ENCODE assay signal across 12 mouse cellular contexts in the genomic region with DNA sequence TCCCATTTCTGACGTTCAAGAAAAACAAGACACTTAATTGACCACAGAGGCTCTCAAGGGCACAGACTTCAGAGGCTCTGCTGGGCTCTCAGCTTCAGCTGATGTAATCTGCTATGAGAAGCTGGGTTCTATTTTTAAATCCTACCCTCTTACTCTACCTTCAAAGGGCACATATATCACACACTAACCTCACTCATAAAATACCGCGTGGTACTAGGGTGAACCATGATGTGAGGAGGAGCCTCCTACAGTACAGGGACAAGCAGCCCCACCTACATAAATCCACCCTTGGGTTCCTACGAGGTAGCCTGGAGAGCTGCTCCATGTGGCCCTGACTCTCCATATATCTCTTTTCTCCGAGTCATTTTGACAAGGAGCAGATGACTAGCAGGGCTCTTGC. TPM values are rescaled to one million over a fixed set of nuclear protein-coding genes. Genes with fewer than 3 reads are reported as not detected.
A peak's percentile ranks its signal among the peaks of the same experiment; 100 is the strongest.
DNase-seq lines count a peak whose midpoint lies in the region; ATAC-seq and TF ChIP-seq lines count a peak whose summit lies in the region.
"Had no signal": no experiment of that assay in that cellular context is flagged by ENCODE, and none has a peak within 500 bp of the region (broad histone marks: within the 10 kb centered on the region; RNA-seq: fewer than 3 reads in every experiment).

No protein-coding gene starts in this region.

- 0 out of 2 replicates have a peak overlapping the region, but pooled peaks have one; percentile 23 for H3K27ac ChIP-seq in hindbrain, embryonic 15.5 days (replicated peaks)
- H3K27ac ChIP-seq in hindbrain, embryonic 14.5 days = no peak overlapping the region
- H3K27ac ChIP-seq in intestine, embryonic 16.5 days (ENCODE audit: low read length) = no peak overlapping the region
- H3K27ac ChIP-seq: hindbrain, embryonic 10.5 days; liver, embryonic 13.5 days; midbrain, embryonic 13.5 days had no signal

- H3K27me3 ChIP-seq in hindbrain, embryonic 15.5 days = no peaks in the 10 kb centered on the region
- no peaks in the 10 kb centered on the region for H3K27me3 ChIP-seq in hindbrain, embryonic 14.5 days (ENCODE audit: control insufficient read depth, insufficient read depth, low read length)
- no peaks in the 10 kb centered on the region for H3K27me3 ChIP-seq in intestine, embryonic 16.5 days (replicated peaks; ENCODE audit: control insufficient read depth, insufficient read depth, low read length)
- H3K27me3 ChIP-seq: liver, embryonic 13.5 days; midbrain, embryonic 13.5 days had no signal

- no peak for TF ChIP-seq POLR2A in lung, adult 2 months (IDR thresholded peaks at IDR 0.05; ENCODE audit: borderline replicate concordance, extremely low read depth, low read depth, low read length)

- no peaks in the 10 kb centered on the region for H3K36me3 ChIP-seq in hindbrain, embryonic 15.5 days
- no peaks in the 10 kb centered on the region for H3K36me3 ChIP-seq in hindbrain, embryonic 14.5 days (replicated peaks; ENCODE audit: control insufficient read depth, insufficient read depth)
- no peaks in the 10 kb centered on the region for H3K36me3 ChIP-seq in intestine, embryonic 16.5 days (ENCODE audit: control insufficient read depth, insufficient read depth, low read length)
- H3K36me3 ChIP-seq: liver, embryonic 13.5 days had no signal

- no peak for TF ChIP-seq CTCF in lung, adult 2 months (IDR thresholded peaks at IDR 0.05; ENCODE audit: insufficient read depth, low read length)

- intact Hi-C loops in left cerebral cortex, postnatal 36 days (cut with DNase I) = no loop called here

- H3K4me2 ChIP-seq in hindbrain, embryonic 15.5 days = no peak overlapping the region
- H3K4me2 ChIP-seq in hindbrain, embryonic 14.5 days (replicated peaks) = no peak overlapping the region
- no peak overlapping the region for H3K4me2 ChIP-seq in intestine, embryonic 16.5 days (ENCODE audit: low read depth, low read length)
- H3K4me2 ChIP-seq: liver, embryonic 13.5 days; midbrain, embryonic 13.5 days had no signal

- no peak for ATAC-seq in hindbrain, embryonic 15.5 days (ENCODE audit: low FRiP score, low read depth)
- ATAC-seq in hindbrain, embryonic 14.5 days (ENCODE audit: low FRiP score) = no peak
- ATAC-seq in CD4-positive, CD25-positive, alpha-beta regulatory T cell, adult 4 months = peak; percentile 28
- peak; percentile 69 for ATAC-seq in intestine, embryonic 16.5 days
- ATAC-seq: forebrain, embryonic 14.5 days had no signal

- H3K4me1 ChIP-seq in hindbrain, embryonic 15.5 days (replicated peaks) = no peaks in the 10 kb centered on the region
- H3K4me1 ChIP-seq in hindbrain, embryonic 14.5 days (replicated peaks; ENCODE audit: control insufficient read depth, insufficient read depth, low read length) = no peaks in the 10 kb centered on the region
- H3K4me1 ChIP-seq in intestine, embryonic 16.5 days (ENCODE audit: control insufficient read depth, insufficient read depth, low read length) = 0 out of 2 replicates have a peak, but pooled peaks cover 2% of the 10 kb centered on the region
- H3K4me1 ChIP-seq in lung, adult 2 months (ENCODE audit: control insufficient read depth, insufficient read depth, low read length) = peaks cover 2% of the 10 kb centered on the region
- H3K4me1 ChIP-seq: liver, embryonic 13.5 days; midbrain, embryonic 13.5 days had no signal

- H3K9me3 ChIP-seq in hindbrain, embryonic 15.5 days = no peaks in the 10 kb centered on the region
- H3K9me3 ChIP-seq in hindbrain, embryonic 14.5 days (ENCODE audit: control insufficient read depth, low read length) = no peaks in the 10 kb centered on the region
- no peaks in the 10 kb centered on the region for H3K9me3 ChIP-seq in intestine, embryonic 16.5 days (ENCODE audit: control insufficient read depth, low read length)
- H3K9me3 ChIP-seq: liver, embryonic 13.5 days; midbrain, embryonic 13.5 days had no signal

- WGBS in hindbrain, embryonic 15.5 days = 68% methylated on average over 5 of the region's 5 CpGs
- 79% methylated on average over 5 of the region's 5 CpGs for WGBS in hindbrain, embryonic 14.5 days
- WGBS in intestine, embryonic 16.5 days = 46% methylated on average over 5 of the region's 5 CpGs
- WGBS in lung, adult 2 months = 46% methylated on average over 5 of the region's 5 CpGs

- no peak for DNase-seq in hindbrain, embryonic 14.5 days (ENCODE audit: low spot score)
- peak; percentile 39 to 41 for DNase-seq in adrenal gland, postnatal 36 days
- no peak for DNase-seq in left cerebral cortex, postnatal 36 days (ENCODE audit: low spot score in 2 of 2)
- DNase-seq in cerebellum, adult 9-11 months = no peak
- DNase-seq in lung, adult 2 months = no peak
- DNase-seq: liver, embryonic 13.5 days had no signal

- no peak overlapping the region for H3K4me3 ChIP-seq in hindbrain, embryonic 15.5 days
- no peak overlapping the region for H3K4me3 ChIP-seq in hindbrain, embryonic 14.5 days (replicated peaks; ENCODE audit: low read length)
- no peak overlapping the region for H3K4me3 ChIP-seq in intestine, embryonic 16.5 days (ENCODE audit: low read length)
- H3K4me3 ChIP-seq in lung, adult 2 months (replicated peaks; ENCODE audit: extremely low read depth, low read depth, low read length) = no peak overlapping the region
- H3K4me3 ChIP-seq: hindbrain, embryonic 10.5 days; liver, embryonic 13.5 days; midbrain, embryonic 13.5 days had no signal

- H3K9ac ChIP-seq in hindbrain, embryonic 15.5 days = no peak overlapping the region
- H3K9ac ChIP-seq in hindbrain, embryonic 14.5 days = no peak overlapping the region
- no peak overlapping the region for H3K9ac ChIP-seq in intestine, embryonic 16.5 days (ENCODE audit: low read depth, low read length)
- H3K9ac ChIP-seq: liver, embryonic 13.5 days; midbrain, embryonic 13.5 days had no signal

RNA-seq across cellular contexts. Expression of a gene that starts 45.8 kb away (rescaled TPM):
- 67.1 and 71.3 TPM in 2 replicates for polyA plus RNA-seq in hindbrain, embryonic 15.5 days (2015; fragmentation: Nextera tagmentation; extraction: Ambion mirVana)
- polyA plus RNA-seq in hindbrain, embryonic 14.5 days (2014; fragmentation: Nextera tagmentation; extraction: Ambion mirVana) = 75.5 TPM in 2 replicates
- polyA plus RNA-seq in CD4-positive, CD25-positive, alpha-beta regulatory T cell, adult 4 months (2017; shearing (Covaris generic)) = 1 to 10 TPM; 6.2 to 6.4 TPM
- total RNA-seq in adrenal gland, postnatal 36 days (2021) = 10 to 100 TPM; 36.3 to 49.9 TPM
- 18.9 and 19.2 TPM in 2 replicates for polyA plus RNA-seq in intestine, embryonic 16.5 days (2015; fragmentation: Nextera tagmentation; extraction: Ambion mirVana)
- total RNA-seq in left cerebral cortex, postnatal 36 days (2021) = 10 to 100 TPM; 67.4 to 78.2 TPM
- polyA plus RNA-seq in lung, adult 2 months (2012; rRNA removed) = 10.1 and 10.9 TPM in 2 replicates

Comparison
In these comparisons a context has a peak if more than half of its experiments do, and no peak if none do; other contexts are left out.
1. ATAC-seq: peak in CD4-positive, CD25-positive, alpha-beta regulatory T cell, adult 4 months (single experiment) and intestine, embryonic 16.5 days (single experiment); none in hindbrain, embryonic 15.5 days (single experiment) and hindbrain, embryonic 14.5 days (single experiment).
2. DNase-seq: peak in adrenal gland, postnatal 36 days (2 of 2); none in hindbrain, embryonic 14.5 days (single experiment), left cerebral cortex, postnatal 36 days (0 of 2), cerebellum, adult 9-11 months (single experiment) and lung, adult 2 months (single experiment).